Comparison of ENCODE assay signal across 8 mouse cellular contexts in genomic region chr7:125707186-125707585, GRCm38 (mm10). TPM values are rescaled to one million over a fixed set of nuclear protein-coding genes. Genes with fewer than 3 reads are reported as not detected.
DNase-seq lines count a peak whose midpoint lies in the region; ATAC-seq and TF ChIP-seq lines count a peak whose summit lies in the region.

No protein-coding gene starts in this region.

- WGBS in heart, adult 2 months: under 1% methylated on average over 24 of the region's 24 CpGs
- WGBS in forebrain, embryonic 14.5 days: under 1% methylated on average over 23 of the region's 24 CpGs
- under 1% methylated on average over 24 of the region's 24 CpGs for WGBS in hindbrain, embryonic 15.5 days
- under 1% methylated on average over 24 of the region's 24 CpGs for WGBS in limb, embryonic 12.5 days

- intact Hi-C loops in heart, adult 2 months (cut with DNase I): no loop called here
- intact Hi-C loops in heart, postnatal 25 days (cut with DNase I): loop anchor here (2.0 to 10.0 kb wide), 2 partner anchors 28 to 262 kb away; partner anchors contain the start of gene Kdm8

- peak overlapping the region; percentile 89 for H3K27ac ChIP-seq in heart, adult 2 months
- peak overlapping the region; percentile 92 for H3K27ac ChIP-seq in forebrain, embryonic 14.5 days (ENCODE audit: low read depth, low read length)
- peak overlapping the region; percentile 88 for H3K27ac ChIP-seq in hindbrain, embryonic 15.5 days (replicated peaks)
- H3K27ac ChIP-seq in limb, embryonic 12.5 days: peak overlapping the region; percentile 93

- DNase-seq in heart, adult 2 months: no peak
- no peak for DNase-seq in heart, postnatal 25 days (ENCODE audit: low spot score)
- DNase-seq in adrenal gland, postnatal 10 days: peak; percentile 81
- peak; percentile 56 for DNase-seq in forebrain, embryonic 14.5 days (ENCODE audit: low spot score)
- peak; percentile 70 for DNase-seq in mesoderm, embryonic 11.5 days (ENCODE audit: low read depth, low spot score)
- peak; percentile 90 for DNase-seq in testis, postnatal 10 days (ENCODE audit: low spot score)

- H3K36me3 ChIP-seq in heart, adult 2 months (ENCODE audit: control insufficient read depth, insufficient read depth, low read length): peaks cover 3% of the 10 kb centered on the region
- peaks cover 21% of the 10 kb centered on the region for H3K36me3 ChIP-seq in forebrain, embryonic 14.5 days (ENCODE audit: control insufficient read depth, insufficient read depth, low read length)
- peaks cover 20% of the 10 kb centered on the region for H3K36me3 ChIP-seq in hindbrain, embryonic 15.5 days
- peaks cover 24% of the 10 kb centered on the region for H3K36me3 ChIP-seq in limb, embryonic 12.5 days

- no peak for TF ChIP-seq POLR2A in heart, adult 2 months (IDR thresholded peaks at IDR 0.05; ENCODE audit: insufficient read depth, low read depth, low read length)

- H3K4me2 ChIP-seq in forebrain, embryonic 14.5 days (ENCODE audit: low read length): peak overlapping the region; percentile 84
- H3K4me2 ChIP-seq in hindbrain, embryonic 15.5 days: peak overlapping the region; percentile 82
- H3K4me2 ChIP-seq in limb, embryonic 12.5 days: peak overlapping the region; percentile 80

- TF ChIP-seq CTCF in heart, adult 2 months (IDR thresholded peaks at IDR 0.05): peak; percentile 20; the same call in 1 of the 2 replicates

- H3K27me3 ChIP-seq in heart, adult 2 months (ENCODE audit: control insufficient read depth, insufficient read depth, low read length): no peaks in the 10 kb centered on the region
- no peaks in the 10 kb centered on the region for H3K27me3 ChIP-seq in forebrain, embryonic 14.5 days (replicated peaks; ENCODE audit: control insufficient read depth, insufficient read depth, low read length)
- H3K27me3 ChIP-seq in hindbrain, embryonic 15.5 days: no peaks in the 10 kb centered on the region
- no peaks in the 10 kb centered on the region for H3K27me3 ChIP-seq in limb, embryonic 12.5 days

- H3K9ac ChIP-seq in heart, adult 2 months (ENCODE audit: low read depth, low read length): peak overlapping the region; percentile 77
- H3K9ac ChIP-seq in forebrain, embryonic 14.5 days (ENCODE audit: low read length): peak overlapping the region; percentile 96
- H3K9ac ChIP-seq in hindbrain, embryonic 15.5 days: peak overlapping the region; percentile 78
- H3K9ac ChIP-seq in limb, embryonic 12.5 days (replicated peaks): peak overlapping the region; percentile 77

- ATAC-seq in forebrain, embryonic 14.5 days: peak; percentile 75
- ATAC-seq in hindbrain, embryonic 15.5 days (ENCODE audit: low FRiP score, low read depth): peak; percentile 78
- ATAC-seq in limb, embryonic 12.5 days (ENCODE audit: insufficient number of reproducible peaks, insufficient read depth, low FRiP score, low TSS enrichment, low read depth): peak; percentile 91

- peak overlapping the region; percentile 68 for H3K4me3 ChIP-seq in heart, adult 2 months
- peak overlapping the region; percentile 96 for H3K4me3 ChIP-seq in forebrain, embryonic 14.5 days (ENCODE audit: low read depth, low read length)
- peak overlapping the region; percentile 89 for H3K4me3 ChIP-seq in hindbrain, embryonic 15.5 days
- peak overlapping the region; percentile 71 for H3K4me3 ChIP-seq in limb, embryonic 12.5 days (replicated peaks)

- H3K79me2 ChIP-seq in heart, adult 2 months (replicated peaks; ENCODE audit: control insufficient read depth, insufficient read depth, low read length): 0 out of 2 replicates have a peak, but pooled peaks cover under 1% of the 10 kb centered on the region

- no peak for TF ChIP-seq EP300 in heart, adult 2 months (IDR thresholded peaks at IDR 0.05; ENCODE audit: insufficient read depth, low read depth, low read length)

- H3K9me3 ChIP-seq in forebrain, embryonic 14.5 days (replicated peaks; ENCODE audit: control insufficient read depth, low read length): no peaks in the 10 kb centered on the region
- no peaks in the 10 kb centered on the region for H3K9me3 ChIP-seq in hindbrain, embryonic 15.5 days
- H3K9me3 ChIP-seq in limb, embryonic 12.5 days: no peaks in the 10 kb centered on the region

- H3K4me1 ChIP-seq in heart, adult 2 months (ENCODE audit: control insufficient read depth, insufficient read depth, low read length): peaks cover 3% of the 10 kb centered on the region
- peaks cover 26% of the 10 kb centered on the region for H3K4me1 ChIP-seq in forebrain, embryonic 14.5 days (ENCODE audit: control insufficient read depth, insufficient read depth, low read length)
- peaks cover 35% of the 10 kb centered on the region for H3K4me1 ChIP-seq in hindbrain, embryonic 15.5 days (replicated peaks)
- H3K4me1 ChIP-seq in limb, embryonic 12.5 days (replicated peaks): peaks cover 30% of the 10 kb centered on the region

RNA-seq across cellular contexts. Expression of gene Gtf3c1, which starts 0.4 kb away (rescaled TPM):
- total RNA-seq in heart, adult 2 months (2021): 10 to 100 TPM; 46.3 to 47.9 TPM
- 30.2 and 36.4 TPM in 2 replicates for polyA plus RNA-seq in heart, adult 2 months (2012; rRNA removed)
- 10 to 100 TPM; 60.1 to 65.7 TPM for total RNA-seq in heart, postnatal 25 days (2021)
- 10 to 100 TPM; 55.0 to 67.9 TPM for total RNA-seq in adrenal gland, postnatal 10 days (2021)
- 33.5 and 41.0 TPM in 2 replicates for polyA plus RNA-seq in forebrain, embryonic 14.5 days (2014; fragmentation: Nextera tagmentation; extraction: Ambion mirVana)
- polyA plus RNA-seq in hindbrain, embryonic 15.5 days (2015; fragmentation: Nextera tagmentation; extraction: Ambion mirVana): 29.1 and 29.8 TPM in 2 replicates
- 48.1 and 48.2 TPM in 2 replicates for polyA plus RNA-seq in limb, embryonic 12.5 days (2016; fragmentation: Nextera tagmentation; extraction: Ambion mirVana)

RNA-seq across cellular contexts. Expression of gene D430042O09Rik, which starts 0.5 kb away (rescaled TPM):
- 10 to 100 TPM in 1 of 2 experiments, 1 to 10 TPM in 1; 9.3 to 11.5 TPM for total RNA-seq in heart, adult 2 months (2021)
- polyA plus RNA-seq in heart, adult 2 months (2012; rRNA removed): 8.2 and 10.4 TPM in 2 replicates
- 10 to 100 TPM; 11.2 to 13.5 TPM for total RNA-seq in heart, postnatal 25 days (2021)
- total RNA-seq in adrenal gland, postnatal 10 days (2021): 10 to 100 TPM; 16.7 to 17.8 TPM
- 5.3 and 7.3 TPM in 2 replicates for polyA plus RNA-seq in forebrain, embryonic 14.5 days (2014; fragmentation: Nextera tagmentation; extraction: Ambion mirVana)
- 6.9 and 7.4 TPM in 2 replicates for polyA plus RNA-seq in hindbrain, embryonic 15.5 days (2015; fragmentation: Nextera tagmentation; extraction: Ambion mirVana)
- 10.6 and 12.0 TPM in 2 replicates for polyA plus RNA-seq in limb, embryonic 12.5 days (2016; fragmentation: Nextera tagmentation; extraction: Ambion mirVana)

Comparison
In these comparisons a context has a peak if more than half of its experiments do, and no peak if none do; other contexts are left out.
1. DNase-seq: peak in adrenal gland, postnatal 10 days (single experiment), forebrain, embryonic 14.5 days (single experiment), mesoderm, embryonic 11.5 days (single experiment) and testis, postnatal 10 days (single experiment); none in heart, adult 2 months (0 of 2) and heart, postnatal 25 days (single experiment).
2. Peak in every context shown above with its lines, with median percentiles within 50 percentile points of each other: H3K27ac ChIP-seq, H3K4me3 ChIP-seq, H3K9ac ChIP-seq, ATAC-seq and H3K4me2 ChIP-seq.